Mouse (Mus musculus) erythroblast, embryonic 14.5 days (primary cell): ENCODE measurements around the gene Gm49336.

ENCODE experiments used
- GATA1 ChIP-seq: IDR thresholded peaks from 2 replicates; pipeline ENCODE4 v1.6.1; 2012; ENCODE audit warnings: low read length, inconsistent platforms, mixed read lengths
- TAL1 ChIP-seq: IDR thresholded peaks from 3 replicates; pipeline ENCODE4 v1.6.1; 2012; ENCODE audit warnings: low read length, inconsistent platforms, mixed read lengths

- TF ChIP-seq GATA1 (no peak), TAL1 (no peak)
Observed at GRCm38 (mm10) chr14:60264990-60265876, 13.9 kb upstream of the Gm49336 start, which contains the start of gene Mtmr6.
